Mouse (Mus musculus): ENCODE measurements at regions not wholly inside any gene's neighbourhood (a gene's known extent, or its start where the extent isn't known, plus 50 kb on each side); places are given as distances from the start of the nearest gene placed in this dataset.

GRCm38 (mm10) chr12:39861797-39862196 lies 176.0 kb downstream of the Arl4a start:
- TF ChIP-seq CTCF (conservative IDR thresholded peaks at IDR 0.05; ENCODE audit: insufficient read depth, insufficient read length, low read depth, low read length) (no peak), POLR2A (IDR thresholded peaks at IDR 0.05; ENCODE audit: low read depth, low read length) (no peak)
